Mouse (Mus musculus): ENCODE data around the gene Tmem88b. TPM values are rescaled to one million over a fixed set of nuclear protein-coding genes. Genes with fewer than 3 reads are reported as not detected.

Tmem88b gene
- total and polyA plus RNA-seq, 3 experiments = 0.19 to 0.32 TPM; not detected in 1

DNA sequence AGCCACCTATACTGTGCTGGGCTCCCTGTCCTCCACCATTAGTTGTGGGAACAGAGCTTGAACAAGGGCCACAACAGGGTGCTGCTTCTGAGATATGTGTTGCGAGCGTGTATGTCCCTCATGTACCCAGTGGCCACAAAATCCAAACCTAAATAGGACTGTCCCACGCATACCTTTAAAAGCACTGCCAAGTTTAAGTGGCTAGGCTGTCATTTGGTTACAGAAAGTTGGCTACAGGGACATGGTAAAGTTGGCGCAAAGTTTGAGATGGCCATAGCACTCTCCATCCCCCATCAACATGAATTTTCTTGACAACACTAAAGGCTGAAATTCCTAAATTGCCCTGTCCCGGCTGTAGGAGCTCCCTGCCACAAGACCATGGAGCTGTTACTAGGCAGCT, 40.5 kb downstream of the Tmem88b start:
- Histone ChIP-seq H3K9ac (ENCODE audit: control insufficient read depth, low read depth, low read length, poor library complexity, severe bottlenecking) (no peak overlapping the region), H3K27ac (ENCODE audit: control insufficient read depth, low read depth, low read length) (no peak overlapping the region), H3K79me2 (ENCODE audit: control insufficient read depth, insufficient read depth, low read length, poor library complexity) (0 out of 2 replicates have a peak, but pooled peaks cover 3% of the 10 kb centered on the region), H3K9me3 (replicated peaks; ENCODE audit: insufficient read depth, low read length) (no peaks in the 10 kb centered on the region), H3K27me3 (ENCODE audit: control insufficient read depth in 1 of 2, insufficient read depth in 2 of 2, low read length in 2 of 2) (no peaks in the 10 kb centered on the region), H3K4me3 (ENCODE audit: control insufficient read depth in 1 of 2, insufficient read depth in 1 of 2, low read depth in 2 of 2, low read length in 2 of 2) (no peak overlapping the region), H3K4me1 (ENCODE audit: control insufficient read depth in 1 of 2, insufficient read depth in 2 of 2, low read length in 2 of 2) (no peaks in the 10 kb centered on the region), H3K36me3 (ENCODE audit: control insufficient read depth in 1 of 2, insufficient read depth in 2 of 2, low read length in 2 of 2) (peaks cover 0 to 26% of the 10 kb centered on the region in 2 experiments; a peak in 2 of 4 replicates)
- DNase-seq (ENCODE audit: low read depth, low spot score) = no peak
- TF ChIP-seq MAZ (IDR thresholded peaks at IDR 0.05; ENCODE audit: low read depth, low read length) (no peak), USF1 (IDR thresholded peaks at IDR 0.05; ENCODE audit: low read depth, low read length) (no peak), SIN3A (IDR thresholded peaks at IDR 0.05; ENCODE audit: low read length) (no peak), NRF1 (IDR thresholded peaks at IDR 0.05; ENCODE audit: insufficient read depth, low read depth, low read length, poor library complexity, severe bottlenecking) (no peak), CHD1 (IDR thresholded peaks at IDR 0.05; ENCODE audit: low read depth, low read length) (no peak), GATA1 (IDR thresholded peaks at IDR 0.05; ENCODE audit: low read depth, low read length) (no peak), ZMIZ1 (IDR thresholded peaks at IDR 0.05; ENCODE audit: low read depth, low read length) (no peak), UBTF (IDR thresholded peaks at IDR 0.05; ENCODE audit: borderline replicate concordance, insufficient read depth, low read depth, low read length) (no peak)

DNA sequence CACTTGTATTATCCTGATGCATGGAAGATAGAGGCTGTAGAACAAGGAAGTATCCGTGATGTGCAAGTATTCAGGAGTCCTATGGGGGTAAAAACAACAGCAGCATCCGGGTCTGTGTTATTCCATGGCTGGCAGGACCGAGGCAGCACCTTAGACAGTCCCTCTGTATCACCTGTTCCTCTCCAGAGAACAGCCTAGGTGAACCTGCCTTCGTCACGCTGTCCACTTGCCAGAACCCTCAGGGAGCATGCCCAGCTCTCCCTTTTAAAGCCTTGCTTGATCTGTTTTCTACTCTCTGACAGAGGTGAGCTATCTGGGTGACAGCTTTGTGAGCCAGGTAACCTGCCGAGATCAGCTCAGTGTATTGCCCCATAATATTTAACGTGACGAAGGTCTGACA, 41.2 kb downstream of the Tmem88b start:
- Histone ChIP-seq H3K27me3 (ENCODE audit: control insufficient read depth in 1 of 2, insufficient read depth in 2 of 2, low read length in 2 of 2) (no peaks in the 10 kb centered on the region), H3K4me3 (ENCODE audit: control insufficient read depth in 1 of 2, insufficient read depth in 1 of 2, low read depth in 2 of 2, low read length in 2 of 2) (no peak overlapping the region), H3K79me2 (ENCODE audit: control insufficient read depth, insufficient read depth, low read length, poor library complexity) (no peaks in the 10 kb centered on the region), H3K36me3 (ENCODE audit: control insufficient read depth in 1 of 2, insufficient read depth in 2 of 2, low read length in 2 of 2) (peaks cover 0 to 24% of the 10 kb centered on the region in 2 experiments; a peak in 2 of 4 replicates), H3K9ac (ENCODE audit: control insufficient read depth, low read depth, low read length, poor library complexity, severe bottlenecking) (no peak overlapping the region), H3K9me3 (replicated peaks; ENCODE audit: insufficient read depth, low read length) (no peaks in the 10 kb centered on the region), H3K27ac (ENCODE audit: control insufficient read depth, low read depth, low read length) (no peak overlapping the region), H3K4me1 (ENCODE audit: control insufficient read depth in 1 of 2, insufficient read depth in 2 of 2, low read length in 2 of 2) (no peaks in the 10 kb centered on the region)
- TF ChIP-seq USF1 (IDR thresholded peaks at IDR 0.05; ENCODE audit: low read depth, low read length) (no peak), E2F4 (IDR thresholded peaks at IDR 0.05; ENCODE audit: borderline replicate concordance, low read depth, low read length) (no peak), MXI1 (IDR thresholded peaks at IDR 0.05; ENCODE audit: low read depth, low read length) (no peak), CTCF (IDR thresholded peaks at IDR 0.05 in 2 of 3, conservative IDR thresholded peaks at IDR 0.05 in 1 of 3; ENCODE audit: control insufficient read depth in 1 of 3, insufficient read depth in 1 of 3, low read depth in 2 of 3, low read length in 3 of 3, poor library complexity in 1 of 3, severe bottlenecking in 1 of 3) (no peak), ETS1 (IDR thresholded peaks at IDR 0.05; ENCODE audit: low read depth, low read length) (no peak), MEF2A (IDR thresholded peaks at IDR 0.05; ENCODE audit: extremely low read depth, insufficient replicate concordance, low read depth, low read length, poor library complexity, severe bottlenecking) (no peak), MYC (IDR thresholded peaks at IDR 0.05; ENCODE audit: low read depth, low read length) (no peak), MYB (IDR thresholded peaks at IDR 0.05; ENCODE audit: low read depth, low read length) (no peak), SIN3A (IDR thresholded peaks at IDR 0.05; ENCODE audit: low read length) (no peak), JUND (IDR thresholded peaks at IDR 0.05; ENCODE audit: low read depth, low read length) (no peak)
- no peak for DNase-seq (ENCODE audit: low read depth, low spot score)
